Mouse (Mus musculus): ENCODE data around the gene Mitd1.

- TF ChIP-seq POLR2A (IDR thresholded peaks at IDR 0.05; ENCODE audit: control insufficient read depth, extremely low read depth, insufficient read depth, low read length, poor library complexity), result no peak
- TF ChIP-seq CTCF (IDR thresholded peaks at IDR 0.05; ENCODE audit: borderline replicate concordance, control insufficient read depth, extremely low read depth, insufficient read depth, low read length, poor library complexity), result no peak
Measured at GRCm38 (mm10) chr1:37846878-37847277, 43.3 kb downstream of the Mitd1 start.

Data from thymus, adult 2 months (tissue).